Mouse (Mus musculus) hindbrain, embryonic 11.5 days (tissue): ENCODE data around the gene Tomm7. TPM values are rescaled to one million over a fixed set of nuclear protein-coding genes. Genes with fewer than 3 reads are reported as not detected.
"Not testable (repeated sequence)": the region's sequence is repeated elsewhere in the genome, so short reads cannot be mapped to it uniquely, and the experiment has no call there.

Experiments
- ATAC-seq: fragments of 200-750 bp; cut with Nextera tagmentation; 2 replicates; pipeline ENCODE4 v1.8.0; 2017; ENCODE audit warnings: mild to moderate bottlenecking, moderate TSS enrichment, moderate library complexity; ENCODE audit not compliant: low FRiP score
- DNase-seq: peaks from one replicate; pipeline ENCODE4 v3.0.0-alpha.2; 2015; ENCODE audit warnings: low spot score
- H3K27ac ChIP-seq: fragments of 300-500 bp; sonication (generic); 2 replicates; pipeline ENCODE4 v1.5.1; 2014; ENCODE audit warnings: mild to moderate bottlenecking, low read depth, low read length
- H3K27me3 ChIP-seq: fragments of 300-500 bp; sonication (generic); 2 replicates; pipeline ENCODE4 v1.6.1; 2014; ENCODE audit warnings: mild to moderate bottlenecking, low read length, moderate library complexity, mixed read lengths; ENCODE audit not compliant: control insufficient read depth, insufficient read depth
- H3K36me3 ChIP-seq: fragments of 300-500 bp; sonication (generic); 2 replicates; pipeline ENCODE4 v1.6.1; 2014; ENCODE audit warnings: mild to moderate bottlenecking, low read length, moderate library complexity, mixed read lengths; ENCODE audit not compliant: control insufficient read depth, insufficient read depth
- H3K4me1 ChIP-seq: fragments of 300-500 bp; sonication (generic); replicated peaks from 2 replicates; pipeline ENCODE4 v1.6.1; 2014; ENCODE audit warnings: low read length, mixed read lengths; ENCODE audit not compliant: control insufficient read depth, insufficient read depth
- H3K4me2 ChIP-seq: fragments of 300-500 bp; sonication (generic); replicated peaks from 2 replicates; pipeline ENCODE4 v1.6.1; 2014; ENCODE audit warnings: mild to moderate bottlenecking, low read depth, low read length
- H3K4me3 ChIP-seq: fragments of 300-500 bp; sonication (generic); 2 replicates; pipeline ENCODE4 v1.5.1; 2014; ENCODE audit warnings: low read depth, low read length
- H3K9ac ChIP-seq: fragments of 300-500 bp; sonication (generic); 2 replicates; pipeline ENCODE4 v1.6.1; 2014; ENCODE audit warnings: low read depth, low read length
- H3K9me3 ChIP-seq: fragments of 300-500 bp; sonication (generic); 2 replicates; pipeline ENCODE4 v1.6.1; 2016; ENCODE audit warnings: low read length; ENCODE audit not compliant: control insufficient read depth
- WGBS: fragments of 180-500 bp; shearing (Covaris S2); extraction: QIAGEN DNeasy Blood & Tissue Kit; methylation state at CpG from one replicate; pipeline ENCODE4 v1.1.7; 2014; 5-methylcytosine and 5-hydroxymethylcytosine counted together
- polyA plus RNA-seq: library from polyadenylated mRNA; unstranded; fragments of >200 nt; fragmentation: Nextera tagmentation; extraction: Ambion mirVana; gene quantifications from 2 replicates; pipeline ENCODE4 v1.2.1, GENCODE M21; 2014

The Tomm7 gene
- 107 and 113 TPM in 2 replicates for polyA plus RNA-seq

- H3K9ac ChIP-seq, result peak within 1 kb of the TSS; percentile 69
- ATAC-seq, result peak; percentile 93
- no peaks in the 10 kb centered on the region for H3K4me1 ChIP-seq
- WGBS, result under 1% methylated on average over 44 of the region's 44 CpGs
- H3K4me3 ChIP-seq, result peak within 1 kb of the TSS; percentile 60
- H3K9me3 ChIP-seq, result no peaks in the 10 kb centered on the region
- no peaks in the 10 kb centered on the region for H3K27me3 ChIP-seq
- H3K27ac ChIP-seq, result peak within 1 kb of the TSS; percentile 64
- peaks cover 4% of the 10 kb centered on the region; the same call in 1 of the 2 replicates for H3K36me3 ChIP-seq
- DNase-seq, result peak; percentile 98
- H3K4me2 ChIP-seq, result peak within 1 kb of the TSS; percentile 77
These were observed at the start of gene Tomm7 for GRCm38 (mm10) chr5:23843674-23844530. Tomm7 (minus strand) TSS chr5:23844161.

GRCm38 (mm10) chr5:23893156-23893863 lies 49.3 kb upstream of the Tomm7 start:
- no peaks in the 10 kb centered on the region for H3K36me3 ChIP-seq
- DNase-seq (no peak), ATAC-seq (no peak)
- H3K27me3 ChIP-seq, result no peaks in the 10 kb centered on the region
- H3K4me2 ChIP-seq, result no peak overlapping the region
- no peak overlapping the region for H3K9ac ChIP-seq
- H3K4me1 ChIP-seq, result no peaks in the 10 kb centered on the region
- no peaks in the 10 kb centered on the region for H3K9me3 ChIP-seq
- no peak overlapping the region for H3K27ac ChIP-seq
- WGBS, result 80% methylated on average over 5 of the region's 5 CpGs
- no peak overlapping the region for H3K4me3 ChIP-seq

- H3K4me1 ChIP-seq, result no peaks in the 10 kb centered on the region
- H3K4me3 ChIP-seq, result no peak overlapping the region
- H3K27me3 ChIP-seq, result no peaks in the 10 kb centered on the region
- WGBS, result 48% methylated on average over 10 of the region's 10 CpGs
- no peak overlapping the region for H3K4me2 ChIP-seq
- H3K9ac ChIP-seq, result no peak overlapping the region
- H3K27ac ChIP-seq, result no peak overlapping the region
- ATAC-seq (no peak), DNase-seq (peak; percentile 70)
- H3K36me3 ChIP-seq, result no peaks in the 10 kb centered on the region
- H3K9me3 ChIP-seq, result no peaks in the 10 kb centered on the region
These were observed 46.8 kb upstream of the Tomm7 start for GRCm38 (mm10) chr5:23890734-23891133.

- Histone ChIP-seq H3K4me1 (no peaks in the 10 kb centered on the region), H3K27ac (no peak overlapping the region), H3K36me3 (no peaks in the 10 kb centered on the region), H3K9ac (no peak overlapping the region), H3K4me2 (no peak overlapping the region), H3K9me3 (no peaks in the 10 kb centered on the region), H3K27me3 (no peaks in the 10 kb centered on the region), H3K4me3 (no peak overlapping the region)
- DNase-seq (no peak), ATAC-seq (no peak)
- 82% methylated on average over 4 of the region's 4 CpGs for WGBS
These were observed 45.5 kb upstream of the Tomm7 start for GRCm38 (mm10) chr5:23889461-23889860.

- ATAC-seq (no peak), DNase-seq (no peak)
- no peak overlapping the region for H3K9ac ChIP-seq
- no peaks in the 10 kb centered on the region for H3K36me3 ChIP-seq
- no peaks in the 10 kb centered on the region for H3K9me3 ChIP-seq
- H3K27ac ChIP-seq, result no peak overlapping the region
- H3K27me3 ChIP-seq, result no peaks in the 10 kb centered on the region
- H3K4me3 ChIP-seq, result no peak overlapping the region
- no peaks in the 10 kb centered on the region for H3K4me1 ChIP-seq
- H3K4me2 ChIP-seq, result no peak overlapping the region
- WGBS, result 81% methylated on average over 3 of the region's 3 CpGs
These were observed 43.1 kb upstream of the Tomm7 start for GRCm38 (mm10) chr5:23887111-23887510.

GRCm38 (mm10) chr5:23874457-23874856 lies 30.5 kb upstream of the Tomm7 start:
- WGBS, result 75% methylated on average over 5 of the region's 5 CpGs
- Histone ChIP-seq H3K9ac (no peak overlapping the region), H3K4me2 (no peak overlapping the region), H3K9me3 (no peaks in the 10 kb centered on the region), H3K4me3 (no peak overlapping the region), H3K27me3 (no peaks in the 10 kb centered on the region), H3K27ac (no peak overlapping the region), H3K4me1 (no peaks in the 10 kb centered on the region), H3K36me3 (no peaks in the 10 kb centered on the region)
- DNase-seq (no peak), ATAC-seq (no peak)

- 88% methylated on average over 6 of the region's 6 CpGs for WGBS
- Histone ChIP-seq H3K9ac (no peak overlapping the region), H3K4me3 (no peak overlapping the region), H3K27me3 (no peaks in the 10 kb centered on the region), H3K4me1 (no peaks in the 10 kb centered on the region), H3K9me3 (no peaks in the 10 kb centered on the region), H3K36me3 (no peaks in the 10 kb centered on the region), H3K27ac (no peak overlapping the region), H3K4me2 (no peak overlapping the region)
- DNase-seq, result no peak
- no peak for ATAC-seq
These were observed 28.6 kb upstream of the Tomm7 start for GRCm38 (mm10) chr5:23872586-23872985.

GRCm38 (mm10) chr5:23871323-23871722 lies 27.4 kb upstream of the Tomm7 start:
- not testable (repeated sequence) for DNase-seq, H3K36me3 ChIP-seq, H3K4me3 ChIP-seq, H3K9ac ChIP-seq, H3K27me3 ChIP-seq, H3K27ac ChIP-seq, ATAC-seq, H3K9me3 ChIP-seq, H3K4me2 ChIP-seq, H3K4me1 ChIP-seq
- WGBS, result 89% methylated on average over 2 of the region's 2 CpGs
